Mouse (Mus musculus) megakaryocyte-erythroid progenitor cell, adult 5-6 weeks (primary cell): ENCODE results near the gene Spata2. TPM values are rescaled to one million over a fixed set of nuclear protein-coding genes. Genes with fewer than 3 reads are reported as not detected.
A peak's percentile ranks its signal among the peaks of the same experiment; 100 is the strongest.

ENCODE experiments used
- ATAC-seq: replicated peaks from 2 replicates; pipeline ENCODE4 v1.8.0; 2016; ENCODE audit warnings: mild to moderate bottlenecking, inconsistent platforms; ENCODE audit not compliant: severe bottlenecking, poor library complexity, low FRiP score, low TSS enrichment
- total RNA-seq, 2 experiments: library from RNA; stranded (forward) in 1 of 2; stranded (reverse) in 1 of 2; fragments of 200-1000, 215-1000 nt in 1 of 2; fragments of >200 nt in 1 of 2; fragmentation: Nextera tagmentation in 1 of 2; gene quantifications; 2 replicates each; pipeline ENCODE4 v1.2.3; 2014 to 2017

Gene Spata2
- total RNA-seq, 2 experiments from 2014 or later, result 8.1 to 16.0 TPM

- ATAC-seq, result no peak
Measured at GRCm38 (mm10) chr2:167458548-167458947, 34.1 kb downstream of the Spata2 start.

- ATAC-seq, result no peak
Measured at GRCm38 (mm10) chr2:167457213-167457612, 35.5 kb downstream of the Spata2 start.

GRCm38 (mm10) chr2:167456361-167457020 lies 36.2 kb downstream of the Spata2 start:
- ATAC-seq, result no peak

- no peak for ATAC-seq
Measured at GRCm38 (mm10) chr2:167453814-167454213, 38.9 kb downstream of the Spata2 start.

GRCm38 (mm10) chr2:167450647-167451046 lies 42.0 kb downstream of the Spata2 start:
- ATAC-seq, result no peak

GRCm38 (mm10) chr2:167449331-167450275 lies 43.1 kb downstream of the Spata2 start:
- no peak for ATAC-seq

GRCm38 (mm10) chr2:167447629-167448028 lies 45.1 kb downstream of the Spata2 start:
- peak; percentile 92 for ATAC-seq

GRCm38 (mm10) chr2:167447207-167447606 lies 45.5 kb downstream of the Spata2 start:
- ATAC-seq, result 0 out of 2 replicates have a peak, but pooled peaks have one; percentile 9

- no peak for ATAC-seq
Measured at GRCm38 (mm10) chr2:167445911-167446780, 46.5 kb downstream of the Spata2 start.

- ATAC-seq, result no peak
Measured at GRCm38 (mm10) chr2:167443411-167444193, 49.1 kb downstream of the Spata2 start.

- no peak for ATAC-seq
Measured at GRCm38 (mm10) chr2:167439422-167439821, 53.3 kb downstream of the Spata2 start.

GRCm38 (mm10) chr2:167436371-167436770 lies 56.3 kb downstream of the Spata2 start:
- no peak for ATAC-seq

- no peak for ATAC-seq
Measured at GRCm38 (mm10) chr2:167435631-167436030, 57.1 kb downstream of the Spata2 start.

GRCm38 (mm10) chr2:167434570-167434969 lies 58.1 kb downstream of the Spata2 start:
- no peak for ATAC-seq

GRCm38 (mm10) chr2:167431418-167431776 lies 61.3 kb downstream of the Spata2 start:
- peak; percentile 28 for ATAC-seq
